Mouse (Mus musculus) gonadal fat pad, adult 2 months (tissue): ENCODE results near the gene Spp2. TPM values are rescaled to one million over a fixed set of nuclear protein-coding genes. Genes with fewer than 3 reads are reported as not detected.
"Not testable (repeated sequence)": the region's sequence is repeated elsewhere in the genome, so short reads cannot be mapped to it uniquely, and the experiment has no call there.

Experiments used
- DNase-seq: peaks from one replicate; pipeline ENCODE4 v3.0.0-alpha.2; 2012; ENCODE audit warnings: low read depth
- polyA plus RNA-seq: library from polyadenylated mRNA; depleted of rRNA; stranded (reverse); fragments of >200 nt; gene quantifications from 2 replicates; pipeline ENCODE4 v1.2.3, GENCODE M21; 2012

Gene Spp2
- polyA plus RNA-seq, 1 experiment: not detected

DNA sequence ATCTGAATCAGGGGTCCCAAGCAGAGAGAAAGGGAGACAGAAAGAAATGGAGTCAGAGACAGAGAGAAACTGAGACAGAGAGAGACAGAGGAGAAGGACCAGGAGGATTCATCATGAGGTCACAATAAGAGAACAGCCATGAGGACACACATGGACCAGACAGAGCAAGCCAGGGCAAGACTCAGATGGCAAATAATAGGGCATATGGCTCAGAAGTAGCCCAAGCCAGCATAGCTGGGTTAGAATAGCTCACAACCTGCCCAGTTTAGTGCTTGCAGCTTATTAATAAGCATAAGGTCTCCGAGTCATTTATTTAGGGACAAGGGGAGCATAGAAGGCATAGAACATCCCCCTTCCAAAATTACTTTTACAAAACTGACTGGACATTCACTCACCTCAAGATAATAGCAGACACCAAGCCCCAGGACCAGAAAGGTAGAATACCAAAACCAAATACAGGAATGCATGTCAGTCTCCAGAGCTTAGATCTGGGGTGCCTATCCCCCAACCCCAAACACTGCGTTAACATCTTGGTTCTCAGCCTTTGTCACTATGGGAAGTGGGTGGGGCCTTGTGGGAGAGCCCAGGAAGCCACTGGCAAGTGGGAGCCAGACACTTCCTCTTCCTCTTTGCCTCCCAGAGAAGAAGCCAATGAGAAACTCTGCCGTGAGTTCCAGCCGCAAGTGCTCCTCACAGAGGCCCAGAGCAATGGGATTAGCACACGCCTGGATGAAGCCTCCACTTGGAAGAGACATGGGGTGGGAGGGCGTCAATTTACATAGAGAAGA, 26.5 kb downstream of the Spp2 start:
- DNase-seq: no peak

- no peak for DNase-seq
Measured at GRCm38 (mm10) chr1:88434057-88434456, 27.3 kb downstream of the Spp2 start.

- no peak for DNase-seq
Measured at GRCm38 (mm10) chr1:88437206-88438126, 30.7 kb downstream of the Spp2 start.

- no peak for DNase-seq
Measured at GRCm38 (mm10) chr1:88443383-88443782, 36.6 kb downstream of the Spp2 start.

GRCm38 (mm10) chr1:88445400-88445799, 38.6 kb downstream of the Spp2 start:
- no peak for DNase-seq

DNA sequence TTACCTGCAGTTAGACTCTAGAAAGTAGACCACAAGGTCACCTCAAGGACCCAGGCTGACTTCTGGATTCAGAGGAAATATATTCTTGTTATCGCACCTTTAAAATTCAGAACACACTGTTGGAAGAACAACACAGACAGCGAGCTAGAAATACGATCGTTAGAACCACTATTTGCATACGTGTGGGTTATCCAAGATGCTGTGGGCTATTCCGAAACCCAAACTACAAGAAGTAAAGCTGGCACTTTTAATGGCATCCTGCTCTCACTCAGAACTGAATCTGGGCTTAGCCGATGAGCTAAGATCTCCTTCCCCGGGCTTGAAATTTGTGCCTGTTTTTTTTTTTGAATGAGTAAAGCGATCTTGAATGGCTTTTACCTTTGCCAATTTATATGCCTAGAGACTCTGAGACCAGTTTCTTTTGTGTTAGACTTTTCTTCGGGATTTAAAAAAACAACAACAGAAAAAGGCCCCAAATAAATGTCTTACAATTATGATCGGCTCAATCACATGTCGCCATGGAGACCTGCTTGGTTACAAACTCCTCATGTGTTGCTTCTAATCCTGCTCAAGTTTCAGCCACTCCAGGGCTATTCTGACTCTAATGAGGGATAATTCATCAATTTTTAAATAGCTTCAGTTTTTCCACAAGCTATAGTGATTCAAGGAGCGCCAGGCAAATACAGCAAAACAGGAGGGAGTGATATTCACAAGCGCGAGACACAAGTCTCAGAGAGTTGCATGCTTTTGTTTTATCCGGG, 39.7 kb downstream of the Spp2 start:
- no peak for DNase-seq

GRCm38 (mm10) chr1:88447483-88447882, 40.7 kb downstream of the Spp2 start:
- no peak for DNase-seq

DNA sequence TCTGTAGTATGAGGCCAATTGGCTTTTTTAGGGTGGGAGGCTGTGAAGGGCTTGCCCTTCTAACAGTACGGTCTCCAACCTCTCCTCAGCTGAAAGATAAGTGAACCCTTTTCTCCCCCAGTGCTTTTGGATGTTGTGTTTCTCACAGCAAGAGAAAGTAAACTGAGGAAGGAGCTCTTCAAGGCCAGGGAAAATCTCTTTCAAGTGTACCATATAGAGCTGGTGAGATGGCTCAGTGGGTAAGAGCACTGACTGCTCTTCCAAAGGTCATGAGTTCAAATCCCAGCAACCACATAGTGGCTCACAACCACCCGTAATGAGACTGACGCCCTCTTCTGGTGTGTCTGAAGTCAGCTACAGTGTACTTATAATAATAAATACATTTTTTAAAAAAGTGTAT, 41.3 kb downstream of the Spp2 start:
- not testable (repeated sequence) for DNase-seq

- no peak for DNase-seq
Measured at GRCm38 (mm10) chr1:88449741-88450140, 43.0 kb downstream of the Spp2 start.

DNA sequence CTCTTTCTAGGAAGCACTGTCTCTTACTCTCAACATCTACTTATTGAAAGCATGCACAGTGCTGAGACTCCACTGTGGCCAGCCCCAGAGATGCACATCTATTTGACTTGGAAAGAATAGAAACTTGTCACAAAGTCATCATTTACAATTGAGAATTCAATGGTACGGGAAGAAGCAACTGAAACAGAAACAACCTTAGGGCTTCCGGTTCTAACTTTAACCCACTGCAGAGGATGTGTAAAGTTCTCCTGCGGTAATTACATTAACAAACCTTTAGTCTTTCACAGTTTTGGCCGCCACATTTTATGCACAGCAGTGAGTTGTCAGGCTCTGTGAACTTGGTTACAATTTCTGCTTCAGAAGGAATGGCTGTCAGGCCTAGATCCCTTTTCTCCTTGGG, 43.9 kb downstream of the Spp2 start:
- DNase-seq: no peak

DNA sequence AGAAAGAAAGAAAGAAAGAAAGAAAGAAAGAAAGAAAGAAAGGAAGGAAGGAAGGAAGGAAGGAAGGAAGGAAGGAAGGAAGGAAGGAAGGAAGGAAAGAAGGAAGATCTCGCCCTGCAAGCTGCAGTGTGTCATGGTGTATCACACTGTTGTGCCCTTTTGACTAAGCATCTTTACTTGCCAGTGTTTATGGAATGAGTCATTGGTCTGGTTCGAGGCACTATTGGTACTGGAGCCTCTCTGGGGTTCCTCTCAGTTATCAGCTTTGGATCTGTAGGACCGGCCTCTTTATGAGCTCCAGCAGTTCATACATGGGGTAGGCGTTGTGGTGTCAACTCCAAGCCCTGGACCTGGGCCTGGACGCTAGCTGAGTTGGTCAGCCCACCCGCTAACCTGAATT, 45.4 kb downstream of the Spp2 start:
- DNase-seq: no peak

DNA sequence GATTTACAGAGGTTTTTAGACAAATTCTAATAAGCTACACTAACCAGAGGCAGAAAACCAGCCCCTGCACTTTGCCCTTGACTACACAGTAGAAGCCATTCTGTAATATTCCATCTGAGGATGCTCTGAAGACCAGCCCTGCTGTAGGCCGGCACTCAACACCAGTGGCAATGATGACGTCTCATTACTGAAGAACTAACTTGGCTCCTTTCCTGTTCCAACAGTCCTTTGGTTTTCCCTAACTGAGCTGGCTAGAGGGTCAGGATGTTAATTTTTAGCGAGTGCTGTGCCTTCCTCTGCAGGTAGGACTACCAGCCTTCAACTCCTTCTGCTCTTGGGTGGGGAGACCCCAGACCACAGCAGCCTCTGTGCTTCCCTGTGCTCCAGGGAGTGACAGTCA, 47.9 kb downstream of the Spp2 start:
- no peak for DNase-seq

DNA sequence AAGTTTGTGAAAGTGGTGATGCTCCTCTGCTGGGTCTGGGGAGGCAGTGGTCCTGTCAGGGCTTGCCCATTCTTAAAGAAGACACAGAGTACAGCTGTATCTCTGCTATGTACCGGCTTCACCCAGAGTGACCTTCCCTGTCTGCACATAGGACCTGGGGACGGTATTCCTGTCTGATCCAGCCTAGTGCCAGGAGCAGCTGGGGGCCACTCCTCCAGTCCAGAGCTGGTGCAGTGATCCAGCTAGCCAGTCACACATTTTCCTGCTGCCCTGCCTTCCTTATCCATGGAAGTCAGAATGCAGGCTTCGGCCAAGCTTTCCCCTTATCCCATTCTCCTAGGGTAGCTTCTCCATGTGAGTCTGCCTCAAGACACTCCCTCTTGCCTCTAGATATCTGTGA, 49.0 kb downstream of the Spp2 start:
- DNase-seq: no peak

GRCm38 (mm10) chr1:88456451-88457072, 49.8 kb downstream of the Spp2 start:
- no peak for DNase-seq

GRCm38 (mm10) chr1:88459196-88459595, 52.4 kb downstream of the Spp2 start:
- DNase-seq: no peak

GRCm38 (mm10) chr1:88459655-88460054, 52.9 kb downstream of the Spp2 start:
- no peak for DNase-seq

DNA sequence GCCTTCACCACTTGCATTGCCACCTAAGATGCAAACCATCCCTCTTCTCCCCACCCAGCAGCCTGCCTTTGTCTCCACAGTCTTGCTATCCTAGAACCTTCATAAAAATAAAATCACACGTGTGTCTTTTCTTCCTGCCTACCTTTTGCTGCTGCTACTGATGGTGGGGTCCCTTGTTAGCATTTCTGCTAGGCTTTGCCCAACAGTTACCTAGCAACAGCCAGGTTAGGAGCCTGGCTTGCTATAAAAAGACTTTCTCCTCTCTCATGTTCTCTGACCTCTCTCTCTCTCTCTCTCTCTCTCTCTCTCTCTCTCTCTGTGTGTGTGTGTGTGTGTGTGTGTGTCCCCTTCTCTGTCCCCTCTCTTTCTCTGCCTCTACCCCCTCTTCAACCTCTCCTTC, 54.3 kb downstream of the Spp2 start:
- no peak for DNase-seq

DNA sequence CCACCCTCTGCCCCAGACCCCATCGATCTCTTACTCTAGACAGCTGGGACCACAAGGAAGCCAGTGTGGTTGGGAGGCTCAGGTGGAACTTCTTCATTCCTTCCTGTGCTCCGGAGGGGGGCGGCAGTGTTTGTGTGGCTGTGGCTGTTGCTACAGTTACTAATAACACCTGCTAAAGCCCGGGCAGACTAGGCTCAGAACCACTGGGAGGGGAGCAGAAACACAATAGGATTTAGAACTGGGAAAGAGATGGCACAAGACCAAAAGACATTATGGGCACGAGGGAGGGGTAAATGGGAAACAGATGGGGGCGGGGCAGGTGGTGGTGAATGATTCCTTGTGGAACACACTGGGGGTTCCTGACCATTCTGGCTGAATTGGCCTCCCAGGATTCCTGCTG, 55.7 kb downstream of the Spp2 start:
- DNase-seq: no peak

GRCm38 (mm10) chr1:88463241-88463640, 56.5 kb downstream of the Spp2 start:
- DNase-seq: no peak

DNA sequence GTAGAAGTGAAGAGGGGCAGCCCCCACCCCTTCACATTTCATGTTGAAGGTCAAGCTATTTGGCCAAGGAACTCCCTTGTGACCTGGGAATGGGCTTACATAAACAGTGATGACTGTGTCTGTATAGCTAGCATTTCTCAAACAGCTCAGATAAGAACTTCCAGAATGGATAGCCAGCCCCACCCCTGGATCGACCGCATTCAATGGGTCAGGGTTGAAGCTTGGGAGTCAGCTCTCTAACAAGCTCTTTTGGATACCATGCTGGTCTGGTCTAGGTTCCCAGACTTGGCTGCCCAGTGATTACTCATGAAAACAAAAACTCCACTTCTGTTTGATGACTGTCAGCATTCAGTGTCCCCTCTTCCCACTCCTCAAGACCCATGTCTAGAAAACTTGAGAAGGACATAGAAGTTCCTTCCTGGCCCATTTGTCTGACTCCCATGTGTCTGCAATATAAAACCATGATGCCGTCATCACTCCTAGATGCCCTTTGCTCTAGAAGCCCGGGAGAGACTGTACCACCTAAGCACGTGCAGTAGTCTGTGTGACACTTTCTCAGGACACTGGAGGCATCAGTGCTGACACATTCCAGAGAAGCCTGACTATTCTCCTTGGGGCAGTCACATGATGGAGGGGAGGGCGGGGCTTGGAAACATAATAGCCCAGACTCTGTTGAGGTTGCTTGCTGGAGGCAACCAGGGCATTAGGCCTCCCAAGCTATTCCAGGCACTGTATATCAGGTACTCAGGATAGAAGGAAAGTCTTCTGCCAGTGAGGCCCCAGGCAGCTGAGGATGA, 57.5 kb downstream of the Spp2 start:
- no peak for DNase-seq

GRCm38 (mm10) chr1:88465722-88466121, 59.0 kb downstream of the Spp2 start:
- DNase-seq: no peak
